Mouse (Mus musculus) brain, embryonic 14.5 days (tissue): Measurements from ENCODE around the gene Amz1. TPM values are rescaled to one million over a fixed set of nuclear protein-coding genes. Genes with fewer than 3 reads are reported as not detected.

ENCODE experiments used
- DNase-seq: peaks from one replicate; pipeline ENCODE4 v3.0.0-alpha.2; 2011; ENCODE audit warnings: low read depth
- CTCF ChIP-seq: fragments of 200-500 bp; IDR thresholded peaks from 2 replicates; pipeline ENCODE4 v1.5.1; 2012; ENCODE audit warnings: inconsistent platforms, mild to moderate bottlenecking, moderate library complexity, borderline replicate concordance; ENCODE audit not compliant: insufficient read depth, insufficient read length; ENCODE audit errors: extremely low read depth
- POLR2A ChIP-seq: fragments of 200-500 bp; IDR thresholded peaks from 2 replicates; pipeline ENCODE4 v1.6.1; 2012; ENCODE audit warnings: mild to moderate bottlenecking, inconsistent platforms, borderline replicate concordance; ENCODE audit not compliant: poor library complexity, insufficient read depth, insufficient read length, severe bottlenecking; ENCODE audit errors: extremely low read depth
- polyA plus RNA-seq: library from polyadenylated mRNA; depleted of rRNA; stranded (reverse); fragments of >200 nt; gene quantifications from 2 replicates; pipeline ENCODE4 v1.2.3, GENCODE M21; 2012; rRNA removed

Gene Amz1
- polyA plus RNA-seq, 1 experiment = 3.2 TPM

GRCm38 (mm10) chr5:140798775-140799174, 74.8 kb downstream of the Amz1 start:
- no peak for DNase-seq
- no peak for TF ChIP-seq CTCF
- no peak for TF ChIP-seq POLR2A

GRCm38 (mm10) chr5:140799190-140799589, 75.3 kb downstream of the Amz1 start:
- no peak for DNase-seq
- TF ChIP-seq POLR2A = no peak
- TF ChIP-seq CTCF = no peak

GRCm38 (mm10) chr5:140800288-140800923, 76.5 kb downstream of the Amz1 start:
- DNase-seq = no peak
- no peak for TF ChIP-seq POLR2A
- TF ChIP-seq CTCF = no peak

- DNase-seq = no peak
- no peak for TF ChIP-seq CTCF
Observed at GRCm38 (mm10) chr5:140801782-140802181, 77.9 kb downstream of the Amz1 start.

- DNase-seq = no peak
- TF ChIP-seq POLR2A (no peak), CTCF (no peak)
Observed at GRCm38 (mm10) chr5:140806252-140806651, 82.3 kb downstream of the Amz1 start.

GRCm38 (mm10) chr5:140806939-140807338, 83.0 kb downstream of the Amz1 start:
- no peak for DNase-seq
- TF ChIP-seq CTCF (no peak), POLR2A (no peak)

Other genes with a start within 250 kb of the Amz1 start
- gene Chst12, start 218.6 kb upstream of the Amz1 start, polyA plus RNA-seq = 9.5 and 15.7 TPM in 2 replicates
- gene Grifin, start 159.1 kb upstream of the Amz1 start, polyA plus RNA-seq = 0.26 and 0.32 TPM in 2 replicates
- gene Lfng, start 116.8 kb upstream of the Amz1 start, polyA plus RNA-seq = 55.8 and 73.4 TPM in 2 replicates
- gene Ttyh3, start 75.1 kb upstream of the Amz1 start, polyA plus RNA-seq = 164 and 280 TPM in 2 replicates
- 42.4 and 49.9 TPM in 2 replicates for gene Iqce, start 21.7 kb upstream of the Amz1 start, polyA plus RNA-seq
- gene Brat1, start 19.1 kb upstream of the Amz1 start, polyA plus RNA-seq = 28.6 and 34.3 TPM in 2 replicates
- 96.8 and 122 TPM in 2 replicates for gene Gna12, start 106.3 kb downstream of the Amz1 start, polyA plus RNA-seq